Mouse (Mus musculus): ENCODE measurements at regions not wholly inside any gene's neighbourhood (a gene's known extent, or its start where the extent isn't known, plus 50 kb on each side); places are given as distances from the start of the nearest gene placed in this dataset.

DNA sequence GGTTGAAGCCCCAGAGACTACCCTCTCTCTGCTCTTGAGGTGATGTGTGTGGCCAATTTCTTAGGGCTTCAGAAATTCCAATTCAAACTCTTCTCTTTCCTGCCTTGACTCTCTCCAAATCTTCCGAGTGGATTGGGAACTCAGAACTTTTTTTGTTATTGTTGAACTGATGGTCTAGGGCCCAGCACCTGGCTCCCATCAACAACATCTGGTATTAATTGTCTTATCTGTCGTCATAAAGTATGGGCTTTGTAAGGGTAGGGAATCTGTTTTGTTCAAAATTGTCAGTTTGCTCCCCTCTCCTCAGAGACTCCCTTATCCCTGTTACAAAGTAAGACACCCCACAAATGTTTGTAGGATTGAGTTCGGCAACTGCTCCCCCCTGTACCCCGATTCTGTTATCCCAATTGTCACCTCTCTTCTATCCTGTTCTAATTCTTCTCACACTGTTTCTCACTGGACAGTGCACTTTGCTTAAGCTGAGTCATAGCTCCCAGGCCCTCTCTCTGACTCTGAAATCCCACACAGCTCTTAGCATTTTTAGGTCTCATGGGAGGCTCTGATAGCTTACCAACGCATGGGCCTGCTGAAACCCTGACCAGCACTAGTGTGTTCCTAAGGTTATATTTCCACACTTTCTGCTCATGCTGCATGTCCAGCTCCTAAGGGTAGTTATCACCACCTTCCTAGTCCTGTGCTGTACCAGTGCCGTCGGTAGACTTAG lies 478.9 kb downstream of the Ccdc171 start:
- WGBS = 75% methylated on average over 7 of the region's 7 CpGs
- TF ChIP-seq CTCF (IDR thresholded peaks at IDR 0.05; ENCODE audit: insufficient read depth, low read length) = no peak
- TF ChIP-seq POLR2A (IDR thresholded peaks at IDR 0.05; ENCODE audit: borderline replicate concordance, extremely low read depth, low read depth, low read length) = no peak
- H3K4me1 ChIP-seq (ENCODE audit: control insufficient read depth, insufficient read depth, low read length) = no peaks in the 10 kb centered on the region
- no peak for DNase-seq
- H3K4me3 ChIP-seq (replicated peaks; ENCODE audit: extremely low read depth, low read depth, low read length) = no peak overlapping the region

GRCm38 (mm10) chr4:84004786-84005382 lies 479.5 kb downstream of the Ccdc171 start:
- Histone ChIP-seq H3K4me3 (replicated peaks; ENCODE audit: extremely low read depth, low read depth, low read length) (no peak overlapping the region), H3K4me1 (ENCODE audit: control insufficient read depth, insufficient read depth, low read length) (no peaks in the 10 kb centered on the region)
- TF ChIP-seq CTCF (IDR thresholded peaks at IDR 0.05; ENCODE audit: insufficient read depth, low read length) (no peak), POLR2A (IDR thresholded peaks at IDR 0.05; ENCODE audit: borderline replicate concordance, extremely low read depth, low read depth, low read length) (no peak)
- WGBS = 78% methylated on average over 10 of the region's 10 CpGs
- DNase-seq = no peak

GRCm38 (mm10) chr4:84011941-84012340 lies 486.6 kb downstream of the Ccdc171 start:
- DNase-seq = no peak
- no peaks in the 10 kb centered on the region for H3K4me1 ChIP-seq (ENCODE audit: control insufficient read depth, insufficient read depth, low read length)
- no peak overlapping the region for H3K4me3 ChIP-seq (replicated peaks; ENCODE audit: extremely low read depth, low read depth, low read length)
- 90% methylated on average over 6 of the region's 6 CpGs for WGBS
- TF ChIP-seq POLR2A (IDR thresholded peaks at IDR 0.05; ENCODE audit: borderline replicate concordance, extremely low read depth, low read depth, low read length) (no peak), CTCF (IDR thresholded peaks at IDR 0.05; ENCODE audit: insufficient read depth, low read length) (no peak)

GRCm38 (mm10) chr4:84015139-84015538 lies 489.8 kb downstream of the Ccdc171 start:
- no peak for DNase-seq
- Histone ChIP-seq H3K4me1 (ENCODE audit: control insufficient read depth, insufficient read depth, low read length) (no peaks in the 10 kb centered on the region), H3K4me3 (replicated peaks; ENCODE audit: extremely low read depth, low read depth, low read length) (no peak overlapping the region)
- WGBS = 82% methylated on average over 4 of the region's 4 CpGs
- no peak for TF ChIP-seq CTCF (IDR thresholded peaks at IDR 0.05; ENCODE audit: insufficient read depth, low read length)
- no peak for TF ChIP-seq POLR2A (IDR thresholded peaks at IDR 0.05; ENCODE audit: borderline replicate concordance, extremely low read depth, low read depth, low read length)

DNA sequence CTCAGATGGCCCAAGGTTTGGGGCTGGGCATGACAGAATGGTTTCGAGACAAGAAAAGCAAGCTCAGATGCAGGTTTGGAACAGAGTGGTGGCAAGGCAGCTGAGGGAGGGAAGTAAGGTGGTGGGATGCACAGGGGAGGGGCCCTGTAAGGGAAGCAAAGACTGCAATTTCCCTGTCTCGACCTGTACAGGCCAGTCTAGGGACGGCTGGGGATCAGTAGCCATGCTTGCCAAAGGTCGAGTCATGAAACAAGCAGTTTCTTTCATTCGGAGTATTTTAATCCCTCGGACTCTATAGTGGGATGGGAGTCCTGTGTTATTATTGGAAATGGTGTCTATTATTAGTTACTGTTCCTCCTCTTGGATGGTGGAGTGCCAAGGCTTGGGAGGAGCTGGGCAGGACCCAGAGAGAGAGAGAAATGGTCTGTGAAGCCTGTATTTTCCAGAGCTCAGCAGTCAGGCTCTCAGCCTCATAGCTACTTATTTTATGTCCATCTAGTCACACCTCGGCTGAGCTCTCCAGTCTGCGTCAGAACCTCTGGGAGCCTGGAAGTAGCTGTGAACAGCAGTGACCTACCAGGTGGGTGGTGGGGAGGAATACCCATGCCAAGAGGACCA lies 490.3 kb downstream of the Ccdc171 start:
- Histone ChIP-seq H3K4me3 (replicated peaks; ENCODE audit: extremely low read depth, low read depth, low read length) (no peak overlapping the region), H3K4me1 (ENCODE audit: control insufficient read depth, insufficient read depth, low read length) (no peaks in the 10 kb centered on the region)
- WGBS = 63% methylated on average over 8 of the region's 8 CpGs
- DNase-seq = no peak
- TF ChIP-seq CTCF (IDR thresholded peaks at IDR 0.05; ENCODE audit: insufficient read depth, low read length) = no peak
- TF ChIP-seq POLR2A (IDR thresholded peaks at IDR 0.05; ENCODE audit: borderline replicate concordance, extremely low read depth, low read depth, low read length) = no peak

DNA sequence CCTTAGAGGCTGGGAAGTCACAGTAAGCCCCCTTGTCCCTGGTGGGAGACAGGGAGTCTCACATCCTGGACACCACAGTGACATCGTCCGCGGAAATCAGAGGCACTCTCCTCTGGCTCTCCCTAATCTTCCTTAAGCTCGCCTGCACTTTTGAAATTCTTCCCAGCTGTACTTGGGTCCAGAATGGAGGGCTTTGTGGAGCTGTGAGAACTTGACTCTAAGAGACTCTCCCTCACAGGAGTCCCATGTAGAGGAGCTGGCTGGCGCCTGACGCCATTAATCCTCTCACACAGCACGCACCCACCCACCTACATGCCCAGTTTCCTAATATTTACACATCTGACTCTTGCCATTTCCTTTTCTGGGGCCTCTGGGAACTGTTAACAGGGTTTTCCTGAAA lies 492.8 kb downstream of the Ccdc171 start:
- 54% methylated on average over 7 of the region's 7 CpGs for WGBS
- DNase-seq = no peak
- no peak for TF ChIP-seq POLR2A (IDR thresholded peaks at IDR 0.05; ENCODE audit: borderline replicate concordance, extremely low read depth, low read depth, low read length)
- TF ChIP-seq CTCF (IDR thresholded peaks at IDR 0.05; ENCODE audit: insufficient read depth, low read length) = no peak
- H3K4me1 ChIP-seq (ENCODE audit: control insufficient read depth, insufficient read depth, low read length) = no peaks in the 10 kb centered on the region
- no peak overlapping the region for H3K4me3 ChIP-seq (replicated peaks; ENCODE audit: extremely low read depth, low read depth, low read length)

- DNase-seq = no peak
- WGBS = 59% methylated on average over 7 of the region's 7 CpGs
- TF ChIP-seq CTCF (IDR thresholded peaks at IDR 0.05; ENCODE audit: insufficient read depth, low read length) (no peak), POLR2A (IDR thresholded peaks at IDR 0.05; ENCODE audit: borderline replicate concordance, extremely low read depth, low read depth, low read length) (no peak)
- no peak overlapping the region for H3K4me3 ChIP-seq (replicated peaks; ENCODE audit: extremely low read depth, low read depth, low read length)
- H3K4me1 ChIP-seq (ENCODE audit: control insufficient read depth, insufficient read depth, low read length) = no peaks in the 10 kb centered on the region
These were observed 493.4 kb downstream of the Ccdc171 start for GRCm38 (mm10) chr4:84018774-84019173.

- no peaks in the 10 kb centered on the region for H3K4me1 ChIP-seq (ENCODE audit: control insufficient read depth, insufficient read depth, low read length)
- TF ChIP-seq CTCF (IDR thresholded peaks at IDR 0.05; ENCODE audit: insufficient read depth, low read length) = no peak
- no peak for TF ChIP-seq POLR2A (IDR thresholded peaks at IDR 0.05; ENCODE audit: borderline replicate concordance, extremely low read depth, low read depth, low read length)
- WGBS = 66% methylated on average over 14 of the region's 14 CpGs
- no peak for DNase-seq
- H3K4me3 ChIP-seq (replicated peaks; ENCODE audit: extremely low read depth, low read depth, low read length) = no peak overlapping the region
These were observed 494.3 kb downstream of the Ccdc171 start for GRCm38 (mm10) chr4:84019500-84020255.

GRCm38 (mm10) chr4:84020692-84021091 lies 495.3 kb downstream of the Ccdc171 start:
- no peak overlapping the region for H3K4me3 ChIP-seq (replicated peaks; ENCODE audit: extremely low read depth, low read depth, low read length)
- no peaks in the 10 kb centered on the region for H3K4me1 ChIP-seq (ENCODE audit: control insufficient read depth, insufficient read depth, low read length)
- no peak for DNase-seq
- 54% methylated on average over 1 of the region's 1 CpGs for WGBS
- no peak for TF ChIP-seq POLR2A (IDR thresholded peaks at IDR 0.05; ENCODE audit: borderline replicate concordance, extremely low read depth, low read depth, low read length)
- TF ChIP-seq CTCF (IDR thresholded peaks at IDR 0.05; ENCODE audit: insufficient read depth, low read length) = no peak
